Mouse (Mus musculus) liver, embryonic 11.5 days (tissue): ENCODE results near the gene Ptpro. TPM values are rescaled to one million over a fixed set of nuclear protein-coding genes. Genes with fewer than 3 reads are reported as not detected.
A peak's percentile ranks its signal among the peaks of the same experiment; 100 is the strongest.
"Not testable (repeated sequence)": the region's sequence is repeated elsewhere in the genome, so short reads cannot be mapped to it uniquely, and the experiment has no call there.

Experiments
- ATAC-seq: fragments of 200-750 bp; cut with Nextera tagmentation; replicated peaks from 2 replicates; pipeline ENCODE4 v1.8.0; 2017; ENCODE audit warnings: moderate number of reproducible peaks, mild to moderate bottlenecking, moderate TSS enrichment, moderate library complexity; ENCODE audit not compliant: low FRiP score
- DNase-seq: peaks from one replicate; pipeline ENCODE4 v3.0.0-alpha.2; 2017; ENCODE audit warnings: low spot score
- H3K27ac ChIP-seq: fragments of 300-500 bp; sonication (generic); 2 replicates; pipeline ENCODE4 v1.5.1; 2014; ENCODE audit warnings: mild to moderate bottlenecking, low read depth, low read length, control low read depth
- H3K27me3 ChIP-seq: fragments of 300-500 bp; sonication (generic); replicated peaks from 2 replicates; pipeline ENCODE4 v1.6.1; 2014; ENCODE audit warnings: low read length, mixed read lengths; ENCODE audit not compliant: control insufficient read depth, insufficient read depth
- H3K36me3 ChIP-seq: fragments of 300-500 bp; sonication (generic); 2 replicates; pipeline ENCODE4 v1.6.1; 2014; ENCODE audit warnings: mild to moderate bottlenecking, low read length, moderate library complexity, mixed read lengths; ENCODE audit not compliant: control insufficient read depth, insufficient read depth
- H3K4me1 ChIP-seq: fragments of 300-500 bp; sonication (generic); replicated peaks from 2 replicates; pipeline ENCODE4 v1.6.1; 2014; ENCODE audit warnings: low read length, mixed read lengths; ENCODE audit not compliant: control insufficient read depth, insufficient read depth
- H3K4me2 ChIP-seq: fragments of 300-500 bp; sonication (generic); 2 replicates; pipeline ENCODE4 v1.6.1; 2014; ENCODE audit warnings: mild to moderate bottlenecking, control low read depth, moderate library complexity
- H3K4me3 ChIP-seq: fragments of 300-500 bp; sonication (generic); 2 replicates; pipeline ENCODE4 v1.5.1; 2014; ENCODE audit warnings: low read depth, low read length, control low read depth
- H3K9ac ChIP-seq: fragments of 300-500 bp; sonication (generic); 2 replicates; pipeline ENCODE4 v1.6.1; 2014; ENCODE audit warnings: low read depth, low read length, control low read depth
- H3K9me3 ChIP-seq: fragments of 300-500 bp; sonication (generic); 2 replicates; pipeline ENCODE4 v1.6.1; 2016; ENCODE audit warnings: low read length, inconsistent platforms, mixed read lengths; ENCODE audit not compliant: control insufficient read depth
- WGBS: fragments of 180-500 bp; shearing (Covaris S2); extraction: QIAGEN DNeasy Blood & Tissue Kit; methylation state at CpG from one replicate; pipeline ENCODE4 v1.1.7; 2014; 5-methylcytosine and 5-hydroxymethylcytosine counted together
- polyA plus RNA-seq: library from polyadenylated mRNA; unstranded; fragments of >200 nt; fragmentation: Nextera tagmentation; extraction: Ambion mirVana; gene quantifications from 2 replicates; pipeline ENCODE4 v1.2.1, GENCODE M21; 2014

The Ptpro gene
- polyA plus RNA-seq, 1 experiment from 2014 or later = 1.1 TPM

- Histone ChIP-seq H3K4me2 (no peak overlapping the region), H3K27me3 (no peaks in the 10 kb centered on the region), H3K4me1 (no peaks in the 10 kb centered on the region), H3K36me3 (no peaks in the 10 kb centered on the region), H3K27ac (no peak overlapping the region), H3K9ac (no peak overlapping the region), H3K4me3 (no peak overlapping the region), H3K9me3 (no peaks in the 10 kb centered on the region)
- 81% methylated on average over 5 of the region's 5 CpGs for WGBS
- ATAC-seq (no peak), DNase-seq (no peak)
These were observed 211.7 kb downstream of the Ptpro start for GRCm38 (mm10) chr6:137463771-137464170.

GRCm38 (mm10) chr6:137465253-137465652 lies 213.1 kb downstream of the Ptpro start:
- WGBS = 65% methylated on average over 2 of the region's 2 CpGs
- no peak overlapping the region; the same call in 1 of the 2 replicates for H3K27ac ChIP-seq
- no peak overlapping the region for H3K9ac ChIP-seq
- H3K27me3 ChIP-seq = no peaks in the 10 kb centered on the region
- H3K9me3 ChIP-seq = no peaks in the 10 kb centered on the region
- DNase-seq = no peak
- no peak overlapping the region for H3K4me3 ChIP-seq
- no peak for ATAC-seq
- no peak overlapping the region for H3K4me2 ChIP-seq
- no peaks in the 10 kb centered on the region for H3K4me1 ChIP-seq
- no peaks in the 10 kb centered on the region for H3K36me3 ChIP-seq

GRCm38 (mm10) chr6:137466256-137466655 lies 214.1 kb downstream of the Ptpro start:
- no peak overlapping the region for H3K27ac ChIP-seq
- H3K4me3 ChIP-seq = no peak overlapping the region
- no peak overlapping the region for H3K9ac ChIP-seq
- WGBS = 66% methylated on average over 2 of the region's 2 CpGs
- H3K9me3 ChIP-seq = no peaks in the 10 kb centered on the region
- H3K36me3 ChIP-seq = no peaks in the 10 kb centered on the region
- no peak overlapping the region for H3K4me2 ChIP-seq
- no peaks in the 10 kb centered on the region for H3K27me3 ChIP-seq
- no peak for ATAC-seq
- H3K4me1 ChIP-seq = no peaks in the 10 kb centered on the region
- DNase-seq = no peak

GRCm38 (mm10) chr6:137467696-137468095 lies 215.6 kb downstream of the Ptpro start:
- WGBS = 91% methylated on average over 3 of the region's 3 CpGs
- Histone ChIP-seq H3K9me3 (no peaks in the 10 kb centered on the region), H3K4me3 (no peak overlapping the region), H3K27ac (no peak overlapping the region), H3K4me2 (no peak overlapping the region), H3K27me3 (no peaks in the 10 kb centered on the region), H3K36me3 (no peaks in the 10 kb centered on the region), H3K4me1 (no peaks in the 10 kb centered on the region), H3K9ac (no peak overlapping the region)
- ATAC-seq = 0 out of 2 replicates have a peak, but pooled peaks have one; percentile 13
- no peak for DNase-seq

- Histone ChIP-seq H3K9me3 (no peaks in the 10 kb centered on the region), H3K27ac (no peak overlapping the region), H3K4me3 (no peak overlapping the region), H3K36me3 (no peaks in the 10 kb centered on the region), H3K27me3 (no peaks in the 10 kb centered on the region), H3K4me1 (no peaks in the 10 kb centered on the region), H3K9ac (no peak overlapping the region), H3K4me2 (no peak overlapping the region)
- DNase-seq (no peak), ATAC-seq (no peak)
- 95% methylated on average over 4 of the region's 4 CpGs for WGBS
These were observed 217.4 kb downstream of the Ptpro start for GRCm38 (mm10) chr6:137469541-137469940.

GRCm38 (mm10) chr6:137470901-137471598 lies 218.9 kb downstream of the Ptpro start:
- ATAC-seq = no peak; the same call in 1 of the 2 replicates

GRCm38 (mm10) chr6:137472129-137472528 lies 220.0 kb downstream of the Ptpro start:
- no peak overlapping the region for H3K4me3 ChIP-seq
- no peak overlapping the region for H3K27ac ChIP-seq
- no peaks in the 10 kb centered on the region for H3K36me3 ChIP-seq
- H3K4me2 ChIP-seq = no peak overlapping the region
- H3K4me1 ChIP-seq = no peaks in the 10 kb centered on the region
- DNase-seq = no peak
- 88% methylated on average over 9 of the region's 9 CpGs for WGBS
- H3K9me3 ChIP-seq = no peaks in the 10 kb centered on the region
- no peaks in the 10 kb centered on the region for H3K27me3 ChIP-seq
- ATAC-seq = no peak
- no peak overlapping the region for H3K9ac ChIP-seq

More at GRCm38 (mm10) chr6:137470901-137471598, 218.9 kb downstream of the Ptpro start:
- DNase-seq = no peak
- WGBS = 72% methylated on average over 11 of the region's 11 CpGs
- no peak overlapping the region for H3K4me2 ChIP-seq
- H3K36me3 ChIP-seq = no peaks in the 10 kb centered on the region
- H3K27me3 ChIP-seq = no peaks in the 10 kb centered on the region
- H3K4me1 ChIP-seq = no peaks in the 10 kb centered on the region
- no peak overlapping the region for H3K9ac ChIP-seq
- no peak overlapping the region for H3K27ac ChIP-seq
- no peaks in the 10 kb centered on the region for H3K9me3 ChIP-seq
- H3K4me3 ChIP-seq = no peak overlapping the region

- no peaks in the 10 kb centered on the region for H3K36me3 ChIP-seq
- H3K27me3 ChIP-seq = no peaks in the 10 kb centered on the region
- ATAC-seq = no peak
- no peaks in the 10 kb centered on the region for H3K9me3 ChIP-seq
- DNase-seq = no peak
- H3K27ac ChIP-seq = no peak overlapping the region
- H3K4me1 ChIP-seq = no peaks in the 10 kb centered on the region
- H3K4me3 ChIP-seq = no peak overlapping the region
- H3K9ac ChIP-seq = no peak overlapping the region
- H3K4me2 ChIP-seq = no peak overlapping the region
- WGBS = 66% methylated on average over 1 of the region's 1 CpGs
These were observed 221.3 kb downstream of the Ptpro start for GRCm38 (mm10) chr6:137473433-137473832.

GRCm38 (mm10) chr6:137475695-137476094 lies 223.6 kb downstream of the Ptpro start:
- ATAC-seq, H3K4me3 ChIP-seq, H3K4me2 ChIP-seq, H3K9me3 ChIP-seq, H3K27me3 ChIP-seq, H3K9ac ChIP-seq, H3K36me3 ChIP-seq, H3K27ac ChIP-seq, DNase-seq, H3K4me1 ChIP-seq: not testable (repeated sequence)
- 93% methylated on average over 5 of the region's 5 CpGs for WGBS
